Mouse (Mus musculus) layer of hippocampus, adult 2 months (tissue): Measurements from ENCODE around the gene Gpr19. TPM values are rescaled to one million over a fixed set of nuclear protein-coding genes. Genes with fewer than 3 reads are reported as not detected.

Experiments used
- DNase-seq, 2 experiments: peaks; one replicate each; pipeline ENCODE4 v3.0.0; 2022; ENCODE audit warnings: low spot score in 2 of 2
- H3K27ac ChIP-seq: fragments of 200-600 bp; 2 replicates; pipeline ENCODE4 v1.8.1; 2022
- H3K4me3 ChIP-seq: fragments of 200-600 bp; 2 replicates; pipeline ENCODE4 v1.8.1; 2022; ENCODE audit warnings: mild to moderate bottlenecking
- CTCF ChIP-seq: fragments of 200-600 bp; conservative IDR thresholded peaks from 2 replicates; pipeline ENCODE4 v1.8.1; 2022; ENCODE audit warnings: antibody characterized with exemption, mild to moderate bottlenecking, moderate library complexity
- total RNA-seq, 2 experiments: library from RNA; stranded (reverse); gene quantifications; 2 replicates each; pipeline ENCODE4 v1.2.3; 2021

Gpr19 gene
- total RNA-seq, 2 experiments from 2014 or later, result 22.0 to 27.4 TPM

DNA sequence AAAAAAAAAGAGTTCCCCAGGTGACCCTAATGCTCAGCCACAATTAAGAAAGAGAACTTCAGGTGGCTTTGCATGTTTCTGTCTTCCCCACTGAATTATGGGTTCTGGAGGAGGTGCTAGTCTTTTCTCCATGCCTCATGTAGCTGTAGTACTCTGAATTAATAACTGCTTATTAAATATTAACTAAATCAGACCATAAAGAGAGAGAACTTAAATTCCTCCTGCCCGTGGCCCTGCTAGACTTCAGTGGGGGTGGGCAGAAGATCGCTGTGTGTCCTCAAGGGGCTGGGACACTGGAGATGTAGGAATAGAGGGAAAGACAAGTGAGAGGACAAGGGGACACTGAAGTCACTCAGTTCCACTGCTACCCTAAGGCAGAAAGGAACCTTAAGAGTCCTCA is 26.1 kb downstream of the Gpr19 start:
- TF ChIP-seq CTCF, result no peak
- Histone ChIP-seq H3K4me3 (no peak overlapping the region), H3K27ac (no peak overlapping the region)
- no peak for DNase-seq

DNA sequence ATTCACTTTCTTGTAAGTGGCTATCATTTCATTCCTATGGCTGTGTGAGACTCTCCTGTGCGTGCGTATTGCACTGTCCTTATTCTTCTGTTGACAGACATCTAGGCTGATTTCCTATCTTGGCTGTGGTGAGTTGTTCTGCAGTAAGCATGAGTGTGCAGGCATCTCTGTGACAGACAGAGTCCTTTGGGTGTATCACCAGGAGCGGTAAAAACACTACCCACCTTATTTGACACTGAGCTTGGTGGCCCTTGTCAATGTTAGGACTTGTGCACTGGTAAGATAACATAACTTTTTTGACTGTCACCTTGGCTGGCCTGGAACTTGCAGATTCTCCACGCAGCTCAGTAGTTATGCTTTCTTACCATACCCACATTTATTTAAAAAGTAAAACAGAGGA is 27.5 kb downstream of the Gpr19 start:
- DNase-seq, result no peak
- no peak overlapping the region for H3K4me3 ChIP-seq
- no peak for TF ChIP-seq CTCF
- H3K27ac ChIP-seq, result no peak overlapping the region

DNA sequence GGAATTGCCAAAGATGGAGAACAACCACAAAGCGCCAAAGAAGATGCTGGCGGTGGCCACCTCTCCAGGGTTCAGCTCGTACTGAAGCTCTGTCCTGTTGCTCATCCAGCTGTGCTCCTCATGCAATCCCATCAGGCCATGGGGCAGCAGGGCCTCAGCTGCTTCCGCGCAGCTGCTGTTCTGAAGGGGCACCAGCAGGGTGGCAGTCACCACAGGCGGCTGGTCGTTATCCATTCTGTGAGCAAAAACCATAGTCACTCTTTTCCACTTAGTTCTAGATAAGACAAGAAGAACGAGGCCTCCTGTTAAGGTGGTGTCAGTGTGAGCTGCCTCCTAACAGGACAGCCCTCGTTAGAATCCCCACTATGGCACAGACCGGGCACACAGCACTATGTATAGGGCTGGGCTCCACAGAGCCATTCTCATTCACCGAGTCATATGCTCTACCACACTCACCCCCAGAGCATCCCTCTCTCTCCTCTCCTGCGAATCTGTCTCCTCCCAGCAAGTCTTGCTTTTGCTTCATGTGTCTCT is 28.1 kb downstream of the Gpr19 start:
- no peak for DNase-seq
- Histone ChIP-seq H3K4me3 (no peak overlapping the region), H3K27ac (no peak overlapping the region)
- no peak for TF ChIP-seq CTCF

DNA sequence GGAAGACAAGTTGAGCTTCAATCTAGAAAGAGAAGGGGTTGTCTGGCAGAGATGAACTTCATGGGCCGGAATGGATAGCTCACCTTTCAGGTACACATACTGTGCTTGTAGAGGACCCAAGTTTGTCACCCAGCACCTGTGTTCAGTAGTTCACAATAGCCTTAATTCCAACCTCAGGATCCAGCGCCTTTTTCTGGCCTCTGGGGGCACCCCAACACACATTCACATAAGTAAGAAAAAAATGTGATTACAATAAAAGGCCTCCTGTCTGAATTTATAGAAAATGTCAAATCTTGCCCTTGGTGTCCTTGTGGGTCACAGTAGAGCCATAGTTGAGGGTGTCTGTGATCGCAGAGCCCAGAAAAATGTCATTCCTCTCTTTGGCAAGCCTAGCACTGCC is 31.1 kb downstream of the Gpr19 start:
- peak; percentile 54 for TF ChIP-seq CTCF
- Histone ChIP-seq H3K27ac (no peak overlapping the region), H3K4me3 (no peak overlapping the region)
- DNase-seq, result no peak

DNA sequence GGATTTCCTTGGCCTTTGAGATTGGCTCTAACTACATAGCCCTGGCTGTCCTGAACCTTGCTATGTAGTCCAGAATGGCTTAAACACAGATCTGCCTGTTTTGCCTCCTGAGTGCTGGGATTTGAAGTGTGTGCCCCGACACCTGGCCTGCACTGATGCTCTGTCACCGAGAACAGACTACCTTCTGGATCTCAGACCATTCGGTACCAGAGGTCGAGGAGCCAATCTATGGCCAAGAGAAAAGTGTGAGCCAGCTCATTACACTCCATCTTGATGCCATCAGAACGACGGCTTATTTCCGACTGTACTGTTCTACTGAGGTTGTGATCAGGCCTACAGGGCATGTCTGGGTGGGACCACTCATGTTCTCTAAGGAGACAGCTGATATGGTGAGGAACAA is 32.3 kb downstream of the Gpr19 start:
- Histone ChIP-seq H3K27ac (no peak overlapping the region), H3K4me3 (no peak overlapping the region)
- TF ChIP-seq CTCF, result no peak
- DNase-seq, result no peak

DNA sequence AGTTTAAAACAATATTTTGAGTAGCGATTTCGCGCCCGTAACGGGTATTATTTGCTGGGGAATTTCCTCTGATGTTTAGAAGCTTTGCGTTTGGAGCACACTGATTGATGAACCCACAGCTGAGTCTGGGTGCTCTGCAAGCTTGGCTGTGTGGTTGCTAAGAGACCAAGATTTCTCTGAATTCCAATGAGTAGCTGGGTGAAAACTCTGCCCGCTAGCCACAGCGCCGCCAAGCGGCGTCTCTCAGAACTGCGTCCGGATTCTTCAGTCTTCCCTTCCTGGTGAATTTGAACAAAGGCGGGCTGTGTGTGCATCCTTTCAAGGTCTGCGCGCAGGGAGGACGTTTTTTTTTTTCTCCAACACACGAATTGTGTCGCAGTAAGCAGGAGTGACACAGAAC is 35.2 kb downstream of the Gpr19 start:
- DNase-seq, result peak; percentile 96 to 99
- H3K27ac ChIP-seq, result peak overlapping the region; percentile 85
- peak overlapping the region; percentile 52 for H3K4me3 ChIP-seq
- TF ChIP-seq CTCF, result peak; percentile 93

DNA sequence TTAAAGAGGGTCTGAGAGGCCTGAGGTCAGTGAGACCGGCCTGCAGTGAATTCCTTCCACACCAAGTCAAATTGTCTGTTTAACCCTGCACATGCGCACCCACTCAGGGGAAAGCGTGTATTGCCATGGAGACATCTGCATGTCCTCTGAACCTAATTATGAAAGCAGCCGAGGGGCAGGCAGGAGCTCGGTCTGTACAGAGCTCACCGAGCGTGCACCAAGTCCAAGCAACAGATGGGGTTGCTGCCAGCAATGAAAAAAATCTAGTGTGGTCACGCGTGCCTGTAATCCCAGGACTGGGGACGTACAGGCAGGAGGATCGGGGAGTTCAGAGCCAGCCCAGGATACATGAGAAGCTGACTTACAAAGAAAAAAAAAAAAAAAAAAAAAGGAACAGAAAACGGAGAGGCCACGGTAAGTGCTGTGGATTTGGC is 35.7 kb downstream of the Gpr19 start:
- DNase-seq, result peak; percentile 26
- Histone ChIP-seq H3K27ac (peak overlapping the region; percentile 85), H3K4me3 (peak overlapping the region; percentile 52)
- no peak for TF ChIP-seq CTCF

DNA sequence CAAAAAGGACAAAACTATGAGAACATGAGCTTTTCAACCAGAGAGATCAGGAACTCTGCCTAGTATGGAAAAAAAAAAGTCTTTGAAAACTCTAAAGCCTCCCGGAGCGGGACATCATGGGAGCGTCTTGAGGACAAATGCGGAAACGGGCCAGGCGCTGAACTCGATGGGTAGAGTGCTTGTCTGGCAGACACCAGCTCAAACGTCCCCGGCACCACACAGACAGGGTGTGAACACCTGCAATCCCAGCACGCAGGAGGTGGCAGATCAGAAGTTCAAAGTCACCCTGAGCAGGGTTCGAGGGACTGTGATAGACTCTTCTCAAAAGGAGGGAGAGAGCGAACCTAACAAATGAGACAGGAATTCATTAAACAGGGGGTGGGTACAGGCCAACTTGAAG is 37.0 kb downstream of the Gpr19 start:
- TF ChIP-seq CTCF, result no peak

DNA sequence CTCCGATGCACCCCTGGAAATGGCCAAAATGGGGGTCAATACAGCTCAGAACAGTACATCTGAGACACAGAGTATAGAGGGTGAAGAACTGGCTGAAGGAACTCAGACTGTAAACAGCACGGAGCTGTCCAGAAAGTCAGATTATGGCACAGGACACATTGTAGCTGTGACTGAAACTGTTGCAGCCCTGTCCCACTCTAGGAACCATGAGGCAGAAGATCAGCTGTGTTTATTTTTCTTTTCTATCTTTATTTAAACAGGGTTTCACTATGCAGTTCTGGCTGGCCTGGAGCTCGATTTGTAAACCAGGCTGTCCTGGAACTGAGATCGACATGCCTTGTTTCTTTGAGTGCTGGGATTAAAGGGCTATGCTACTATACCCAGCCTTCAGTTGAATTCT is 38.1 kb downstream of the Gpr19 start:
- DNase-seq, result no peak
- TF ChIP-seq CTCF, result no peak
- no peak overlapping the region for H3K27ac ChIP-seq
- no peak overlapping the region for H3K4me3 ChIP-seq

More for the DNA sequence above, 37.0 kb downstream of the Gpr19 start:
- DNase-seq, result no peak
- Histone ChIP-seq H3K27ac (no peak overlapping the region), H3K4me3 (no peak overlapping the region)

DNA sequence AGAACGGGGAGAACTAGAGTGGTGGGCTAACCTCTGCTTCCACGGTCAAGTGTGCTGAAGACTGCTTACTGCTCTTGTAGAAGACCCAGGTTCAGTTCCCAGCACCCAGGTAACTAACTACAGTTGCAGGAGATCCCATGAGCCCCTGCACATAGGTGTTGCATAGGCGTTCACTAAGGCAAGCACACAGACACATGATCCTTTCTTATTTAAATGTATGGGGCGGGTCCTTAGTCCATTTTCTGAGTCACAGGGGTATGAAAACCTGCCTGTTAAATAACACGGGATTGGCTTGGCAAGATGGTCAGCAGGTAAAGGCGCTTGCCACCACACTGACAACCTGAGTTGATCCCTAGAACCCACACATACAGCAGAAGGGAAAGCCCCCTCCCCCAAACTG is 39.4 kb downstream of the Gpr19 start:
- no peak overlapping the region for H3K27ac ChIP-seq
- no peak for DNase-seq
- no peak for TF ChIP-seq CTCF
- H3K4me3 ChIP-seq, result no peak overlapping the region

DNA sequence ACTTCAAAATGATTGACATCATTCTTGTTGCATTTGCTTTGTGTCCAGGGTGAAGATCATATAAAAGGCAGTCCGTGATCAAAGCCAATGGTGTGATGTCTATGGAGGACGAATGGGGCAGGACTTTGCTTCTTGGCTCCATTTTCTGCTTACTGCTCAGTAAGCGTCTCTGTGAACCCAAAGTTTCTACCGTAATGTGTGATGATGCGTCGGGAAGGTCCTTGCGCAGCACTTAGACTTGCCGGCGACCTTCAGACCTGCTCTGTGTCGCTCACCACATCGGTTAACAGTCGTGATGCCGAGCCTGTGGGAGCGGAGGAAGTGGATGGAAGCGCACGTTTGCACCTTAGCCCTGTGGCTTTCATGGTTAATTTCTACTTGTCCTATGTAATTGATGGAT is 42.5 kb downstream of the Gpr19 start:
- Histone ChIP-seq H3K4me3 (no peak overlapping the region), H3K27ac (no peak overlapping the region)
- TF ChIP-seq CTCF, result no peak

DNA sequence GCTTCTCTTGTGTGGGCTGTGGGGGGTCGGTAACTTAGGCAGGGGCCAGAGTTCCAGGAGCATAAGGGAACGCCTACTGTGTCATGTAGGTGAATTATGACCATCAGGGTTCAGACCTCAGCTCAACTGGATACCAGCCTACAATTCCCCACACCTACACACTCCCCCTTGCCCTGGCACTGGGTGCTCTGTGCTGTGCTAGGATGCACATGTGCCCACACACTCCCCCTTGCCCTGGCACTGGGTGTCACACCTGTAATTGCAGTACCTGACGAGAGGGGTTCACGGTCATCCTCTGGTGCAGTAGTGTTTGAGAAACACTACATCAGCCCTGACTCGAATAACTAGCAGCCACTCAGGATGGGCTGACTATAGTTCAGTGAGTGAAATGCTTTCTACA is 43.6 kb downstream of the Gpr19 start:
- H3K27ac ChIP-seq, result no peak overlapping the region
- no peak for TF ChIP-seq CTCF
- H3K4me3 ChIP-seq, result no peak overlapping the region
- DNase-seq, result no peak

More for the DNA sequence above, 42.5 kb downstream of the Gpr19 start:
- no peak for DNase-seq

DNA sequence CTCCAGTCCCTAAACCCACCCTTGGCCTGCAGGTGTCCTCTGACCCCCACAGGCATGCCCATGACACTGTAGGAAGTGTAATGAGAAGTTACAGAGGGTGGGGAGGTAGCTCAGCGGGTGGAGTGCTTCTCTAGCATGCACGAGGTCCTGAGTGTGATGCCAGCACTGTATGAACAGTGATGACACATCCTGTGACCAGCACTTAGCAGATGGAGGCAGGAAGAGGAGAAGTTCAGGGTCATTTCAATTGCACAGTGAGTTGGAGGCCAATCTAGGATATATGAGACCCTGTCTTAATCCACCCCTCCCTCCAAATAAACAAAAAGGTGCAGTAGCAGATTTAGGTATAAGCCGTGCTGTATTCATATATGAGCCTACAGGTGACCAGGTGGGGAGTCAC is 48.4 kb downstream of the Gpr19 start:
- TF ChIP-seq CTCF, result no peak
- H3K27ac ChIP-seq, result no peak overlapping the region
- no peak for DNase-seq

DNA sequence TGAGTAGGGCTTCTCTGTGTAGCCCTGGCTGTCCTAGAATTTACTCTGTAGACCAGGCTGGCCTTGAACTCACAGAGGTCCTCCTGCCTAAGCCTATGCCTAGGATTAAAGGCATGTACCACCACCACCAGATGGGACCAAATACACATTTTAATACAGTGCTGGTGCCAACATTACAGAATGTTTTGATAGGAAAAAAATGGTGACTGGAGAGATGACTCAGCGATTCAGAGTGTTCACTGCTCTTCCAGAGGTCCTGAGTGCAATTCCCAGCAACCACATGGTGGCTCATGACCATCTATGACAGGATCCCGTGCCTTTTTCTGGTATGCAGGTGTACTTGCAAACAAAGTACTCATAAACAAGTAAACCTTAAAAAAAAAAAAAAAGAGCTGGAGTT is 48.9 kb downstream of the Gpr19 start:
- no peak for DNase-seq
- H3K4me3 ChIP-seq, result no peak overlapping the region
- H3K27ac ChIP-seq, result no peak overlapping the region
- no peak for TF ChIP-seq CTCF

More for the DNA sequence above, 48.4 kb downstream of the Gpr19 start:
- H3K4me3 ChIP-seq, result no peak overlapping the region
